9 mouse cellular contexts compared by ENCODE assay signal in genomic region chr4:122883294-122883693, GRCm38 (mm10). TPM values are rescaled to one million over a fixed set of nuclear protein-coding genes. Genes with fewer than 3 reads are reported as not detected.
A peak's percentile ranks its signal among the peaks of the same experiment; 100 is the strongest.
DNase-seq lines count a peak whose midpoint lies in the region; ATAC-seq and TF ChIP-seq lines count a peak whose summit lies in the region.
"Had no signal": no experiment of that assay in that cellular context is flagged by ENCODE, and none has a peak within 500 bp of the region (broad histone marks: within the 10 kb centered on the region; RNA-seq: fewer than 3 reads in every experiment).

No protein-coding gene starts in this region.

- H3K36me3 ChIP-seq in hindbrain, embryonic 13.5 days: no peaks in the 10 kb centered on the region; the same call in 1 of the 2 replicates
- H3K36me3 ChIP-seq in hindbrain, embryonic 12.5 days: no peaks in the 10 kb centered on the region
- H3K36me3 ChIP-seq in midbrain, embryonic 13.5 days: no peaks in the 10 kb centered on the region
- no peaks in the 10 kb centered on the region for H3K36me3 ChIP-seq in midbrain, embryonic 11.5 days (ENCODE audit: control insufficient read depth, insufficient read depth, low read length)
- no peaks in the 10 kb centered on the region for H3K36me3 ChIP-seq in intestine, postnatal 0 days (ENCODE audit: control insufficient read depth, insufficient read depth)
- H3K36me3 ChIP-seq in stomach, embryonic 15.5 days: no peaks in the 10 kb centered on the region

- H3K4me1 ChIP-seq in hindbrain, embryonic 13.5 days (replicated peaks): peaks cover 38% of the 10 kb centered on the region
- peaks cover 24% of the 10 kb centered on the region for H3K4me1 ChIP-seq in hindbrain, embryonic 12.5 days
- peaks cover 36% of the 10 kb centered on the region for H3K4me1 ChIP-seq in midbrain, embryonic 13.5 days (replicated peaks)
- H3K4me1 ChIP-seq in midbrain, embryonic 11.5 days (ENCODE audit: control insufficient read depth, insufficient read depth, low read length): peaks cover 16% of the 10 kb centered on the region
- H3K4me1 ChIP-seq in intestine, postnatal 0 days (replicated peaks; ENCODE audit: control insufficient read depth, insufficient read depth, low read length): peaks cover 5% of the 10 kb centered on the region; the same call in 1 of the 2 replicates
- peaks cover 18% of the 10 kb centered on the region for H3K4me1 ChIP-seq in stomach, embryonic 15.5 days

- 95% methylated on average over 3 of the region's 3 CpGs for WGBS in hindbrain, embryonic 13.5 days
- WGBS in hindbrain, embryonic 12.5 days: 94% methylated on average over 3 of the region's 3 CpGs
- WGBS in midbrain, embryonic 13.5 days: 98% methylated on average over 3 of the region's 3 CpGs
- 94% methylated on average over 3 of the region's 3 CpGs for WGBS in midbrain, embryonic 11.5 days
- WGBS in intestine, postnatal 0 days: 86% methylated on average over 3 of the region's 3 CpGs
- 85% methylated on average over 3 of the region's 3 CpGs for WGBS in stomach, embryonic 15.5 days

- H3K4me2 ChIP-seq in hindbrain, embryonic 13.5 days: peak overlapping the region; percentile 76; the same call in 1 of the 2 replicates
- no peak overlapping the region for H3K4me2 ChIP-seq in hindbrain, embryonic 12.5 days (replicated peaks)
- 0 out of 2 replicates have a peak overlapping the region, but pooled peaks have one; percentile 69 for H3K4me2 ChIP-seq in midbrain, embryonic 13.5 days (replicated peaks)
- no peak overlapping the region for H3K4me2 ChIP-seq in midbrain, embryonic 11.5 days
- peak overlapping the region; percentile 68 for H3K4me2 ChIP-seq in intestine, postnatal 0 days (replicated peaks; ENCODE audit: low read depth)
- H3K4me2 ChIP-seq in stomach, embryonic 15.5 days: peak overlapping the region; percentile 60; the same call in 1 of the 2 replicates

- 0 out of 2 replicates have a peak overlapping the region, but pooled peaks have one; percentile 89 for H3K9ac ChIP-seq in hindbrain, embryonic 13.5 days
- no peak overlapping the region for H3K9ac ChIP-seq in hindbrain, embryonic 12.5 days
- H3K9ac ChIP-seq in midbrain, embryonic 13.5 days (replicated peaks): no peak overlapping the region
- H3K9ac ChIP-seq in midbrain, embryonic 11.5 days (ENCODE audit: low read length): no peak overlapping the region
- H3K9ac ChIP-seq in intestine, postnatal 0 days (ENCODE audit: low read depth, low read length): no peak overlapping the region
- H3K9ac ChIP-seq in stomach, embryonic 15.5 days: no peak overlapping the region

- H3K27me3 ChIP-seq in hindbrain, embryonic 13.5 days: no peaks in the 10 kb centered on the region
- no peaks in the 10 kb centered on the region for H3K27me3 ChIP-seq in hindbrain, embryonic 12.5 days
- no peaks in the 10 kb centered on the region for H3K27me3 ChIP-seq in midbrain, embryonic 13.5 days
- no peaks in the 10 kb centered on the region for H3K27me3 ChIP-seq in midbrain, embryonic 11.5 days (ENCODE audit: control insufficient read depth, insufficient read depth, low read length)
- no peaks in the 10 kb centered on the region for H3K27me3 ChIP-seq in intestine, postnatal 0 days (replicated peaks; ENCODE audit: control insufficient read depth, insufficient read depth, low read length)
- no peaks in the 10 kb centered on the region for H3K27me3 ChIP-seq in stomach, embryonic 15.5 days (replicated peaks)

- ATAC-seq in hindbrain, embryonic 13.5 days (ENCODE audit: low FRiP score): no peak
- ATAC-seq in hindbrain, embryonic 12.5 days (ENCODE audit: low FRiP score): no peak
- no peak for ATAC-seq in midbrain, embryonic 13.5 days
- ATAC-seq in midbrain, embryonic 11.5 days (ENCODE audit: low FRiP score): no peak
- no peak for ATAC-seq in intestine, postnatal 0 days
- ATAC-seq in stomach, embryonic 15.5 days (ENCODE audit: insufficient read depth, low FRiP score, low read depth): no peak
- ATAC-seq in inflammation-experienced regulatory T-cells, adult 6 months: no peak

- peak; percentile 34 for TF ChIP-seq CTCF in intestine, postnatal 0 days (IDR thresholded peaks at IDR 0.05; ENCODE audit: low read depth)

- no peak for DNase-seq in midbrain, embryonic 11.5 days (ENCODE audit: low spot score, missing footprints)
- DNase-seq: gastrocnemius, postnatal 36 days; lung, adult 18-20 months had no signal

- no peaks in the 10 kb centered on the region for H3K9me3 ChIP-seq in hindbrain, embryonic 13.5 days
- H3K9me3 ChIP-seq in hindbrain, embryonic 12.5 days (replicated peaks): no peaks in the 10 kb centered on the region
- no peaks in the 10 kb centered on the region for H3K9me3 ChIP-seq in midbrain, embryonic 13.5 days
- no peaks in the 10 kb centered on the region for H3K9me3 ChIP-seq in midbrain, embryonic 11.5 days (ENCODE audit: control insufficient read depth, low read length)
- no peaks in the 10 kb centered on the region for H3K9me3 ChIP-seq in intestine, postnatal 0 days (ENCODE audit: control insufficient read depth)
- no peaks in the 10 kb centered on the region for H3K9me3 ChIP-seq in stomach, embryonic 15.5 days

- no peak overlapping the region for H3K27ac ChIP-seq in hindbrain, embryonic 13.5 days
- no peak overlapping the region for H3K27ac ChIP-seq in hindbrain, embryonic 12.5 days
- no peak overlapping the region for H3K27ac ChIP-seq in midbrain, embryonic 13.5 days
- no peak overlapping the region for H3K27ac ChIP-seq in midbrain, embryonic 11.5 days (ENCODE audit: low read depth, low read length)
- H3K27ac ChIP-seq in intestine, postnatal 0 days (ENCODE audit: low read depth, low read length): peak overlapping the region; percentile 43
- H3K27ac ChIP-seq in stomach, embryonic 15.5 days: no peak overlapping the region

- no peak overlapping the region for H3K4me3 ChIP-seq in hindbrain, embryonic 13.5 days
- no peak overlapping the region for H3K4me3 ChIP-seq in hindbrain, embryonic 12.5 days
- no peak overlapping the region for H3K4me3 ChIP-seq in midbrain, embryonic 13.5 days (replicated peaks)
- no peak overlapping the region for H3K4me3 ChIP-seq in midbrain, embryonic 11.5 days (ENCODE audit: low read depth, low read length)
- no peak overlapping the region for H3K4me3 ChIP-seq in intestine, postnatal 0 days (ENCODE audit: low read depth, low read length)
- H3K4me3 ChIP-seq in stomach, embryonic 15.5 days (replicated peaks): peak overlapping the region; percentile 83; the same call in 1 of the 2 replicates

RNA-seq across cellular contexts. Expression of gene Cap1, which starts 2.6 kb away (rescaled TPM):
- polyA plus RNA-seq in hindbrain, embryonic 13.5 days (2015; fragmentation: Nextera tagmentation; extraction: Ambion mirVana): 76.0 and 82.5 TPM in 2 replicates
- 55.6 and 70.6 TPM in 2 replicates for polyA plus RNA-seq in hindbrain, embryonic 12.5 days (2016; fragmentation: Nextera tagmentation; extraction: Ambion mirVana)
- 73.8 and 77.2 TPM in 2 replicates for polyA plus RNA-seq in midbrain, embryonic 13.5 days (2015; fragmentation: Nextera tagmentation; extraction: Ambion mirVana)
- 69.7 and 74.4 TPM in 2 replicates for polyA plus RNA-seq in midbrain, embryonic 11.5 days (2014; fragmentation: Nextera tagmentation; extraction: Ambion mirVana)
- polyA plus RNA-seq in intestine, postnatal 0 days (2015; fragmentation: Nextera tagmentation; extraction: Ambion mirVana): 58.4 and 60.4 TPM in 2 replicates
- 71.0 and 74.8 TPM in 2 replicates for polyA plus RNA-seq in stomach, embryonic 15.5 days (2015; fragmentation: Nextera tagmentation; extraction: Ambion mirVana)
- polyA plus RNA-seq in inflammation-experienced regulatory T-cells, adult 6 months (2017; shearing (Covaris generic)): 100 to 1,000 TPM; 303 to 446 (median 377) TPM

RNA-seq across cellular contexts. Expression of gene Ppt1, which starts 47.3 kb away (rescaled TPM):
- 85.7 and 88.3 TPM in 2 replicates for polyA plus RNA-seq in hindbrain, embryonic 13.5 days (2015; fragmentation: Nextera tagmentation; extraction: Ambion mirVana)
- 73.1 and 73.5 TPM in 2 replicates for polyA plus RNA-seq in hindbrain, embryonic 12.5 days (2016; fragmentation: Nextera tagmentation; extraction: Ambion mirVana)
- polyA plus RNA-seq in midbrain, embryonic 13.5 days (2015; fragmentation: Nextera tagmentation; extraction: Ambion mirVana): 80.4 and 81.8 TPM in 2 replicates
- polyA plus RNA-seq in midbrain, embryonic 11.5 days (2014; fragmentation: Nextera tagmentation; extraction: Ambion mirVana): 62.7 and 63.7 TPM in 2 replicates
- 54.6 and 54.9 TPM in 2 replicates for polyA plus RNA-seq in intestine, postnatal 0 days (2015; fragmentation: Nextera tagmentation; extraction: Ambion mirVana)
- 73.9 and 80.4 TPM in 2 replicates for polyA plus RNA-seq in stomach, embryonic 15.5 days (2015; fragmentation: Nextera tagmentation; extraction: Ambion mirVana)
- 100 to 1,000 TPM in 2 of 3 experiments, 10 to 100 TPM in 1; 88.2 to 161 (median 123) TPM for polyA plus RNA-seq in inflammation-experienced regulatory T-cells, adult 6 months (2017; shearing (Covaris generic))

Comparison
In these comparisons a context has a peak if more than half of its experiments do, and no peak if none do; other contexts are left out.
1. H3K4me2 ChIP-seq: peak in hindbrain, embryonic 13.5 days (single experiment), midbrain, embryonic 13.5 days (single experiment), intestine, postnatal 0 days (single experiment) and stomach, embryonic 15.5 days (single experiment); none in hindbrain, embryonic 12.5 days (single experiment) and midbrain, embryonic 11.5 days (single experiment).